Mouse (Mus musculus): ENCODE data around the gene Stk11.

Gene Stk11

DNA sequence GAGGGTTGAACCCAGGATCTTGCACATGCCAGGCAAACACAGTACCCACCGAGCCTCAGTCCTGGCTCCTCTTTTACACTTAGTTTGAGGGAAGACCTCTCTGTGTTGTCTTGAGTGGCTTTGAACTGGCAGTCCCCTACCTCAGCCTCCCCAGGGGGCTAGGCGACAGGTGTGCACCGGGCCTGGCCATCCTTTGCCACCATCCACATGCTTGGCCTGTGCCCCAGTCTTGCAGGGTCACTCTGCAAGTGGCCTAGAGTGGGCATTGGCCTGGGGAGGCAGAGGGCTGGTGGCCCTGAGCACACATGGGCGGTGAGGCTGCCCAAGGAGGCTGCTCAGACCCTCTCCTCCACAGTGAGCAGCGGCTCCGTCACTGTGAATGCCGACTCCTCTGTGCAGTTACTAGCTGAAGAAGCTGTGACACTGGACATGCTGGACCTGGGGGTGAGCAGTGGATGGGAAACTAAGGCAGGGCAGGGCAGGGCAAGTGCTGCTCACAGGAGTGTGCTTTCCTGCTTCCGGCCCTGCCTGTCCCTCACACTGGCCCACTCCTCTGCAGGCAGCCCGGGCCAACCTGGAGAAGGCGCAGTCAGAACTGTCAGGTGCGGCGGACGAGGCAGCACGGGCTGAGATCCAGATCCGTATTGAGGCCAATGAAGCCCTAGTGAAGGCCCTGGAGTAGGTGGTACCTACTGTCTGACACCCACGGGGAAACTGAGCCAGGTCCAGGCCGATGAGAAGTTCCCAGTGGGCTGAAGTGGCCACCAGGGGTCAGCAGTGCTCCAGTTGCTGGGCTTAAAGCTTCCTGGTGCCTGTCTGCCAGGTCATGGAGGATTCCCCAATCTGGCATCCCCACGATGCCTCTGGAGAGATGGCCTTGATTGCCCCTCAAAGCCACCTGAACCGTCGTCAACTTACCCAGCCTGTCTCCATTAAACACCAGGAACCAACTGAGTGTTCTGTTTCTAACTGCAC lies 29.5 kb downstream of the Stk11 start:
- peak; percentile 89 for DNase-seq (ENCODE audit: low read depth)

DNA sequence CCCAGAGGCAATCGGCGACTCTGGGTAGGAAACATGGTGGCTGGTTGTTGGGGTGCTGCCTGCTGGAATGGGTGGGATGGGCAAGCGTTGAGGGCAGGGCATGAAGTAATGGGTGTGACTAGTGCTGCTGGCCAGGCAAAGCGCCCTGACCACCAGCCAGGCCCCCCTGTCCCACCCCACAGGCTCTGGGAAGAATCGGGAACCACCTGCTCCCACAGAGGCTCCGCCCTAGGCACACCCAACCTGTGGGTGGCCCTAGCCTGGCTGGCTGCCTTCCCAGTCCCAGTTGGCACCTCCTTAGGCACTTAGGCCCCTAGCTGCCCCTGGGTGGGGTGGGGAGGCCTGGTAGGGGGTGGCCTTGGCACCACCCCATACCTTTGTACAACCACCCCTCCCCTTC lies 30.3 kb downstream of the Stk11 start:
- peak; percentile 36 for DNase-seq (ENCODE audit: low read depth)

DNA sequence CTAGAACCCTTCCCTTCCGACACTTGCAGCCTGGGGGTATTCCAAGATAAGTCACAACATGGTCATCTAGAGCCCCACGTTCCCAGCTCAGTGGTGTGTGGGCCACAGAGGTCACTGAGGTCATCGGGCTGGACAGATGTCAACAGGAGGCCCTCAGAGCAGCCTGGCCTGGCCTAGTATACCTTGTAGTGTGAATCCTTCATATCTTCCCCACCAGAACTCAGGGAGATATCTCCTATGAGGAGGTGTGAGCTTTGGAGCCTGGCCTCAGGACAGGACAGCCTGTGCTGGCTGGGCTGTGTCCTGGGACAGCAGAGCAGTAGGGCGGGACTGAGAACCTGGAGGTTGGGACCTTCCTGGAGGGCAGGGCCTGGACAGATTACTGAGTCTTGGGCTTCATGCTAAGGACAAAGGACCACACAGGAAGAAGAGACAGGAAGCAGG lies 31.0 kb downstream of the Stk11 start:
- no peak for DNase-seq (ENCODE audit: low read depth)

DNA sequence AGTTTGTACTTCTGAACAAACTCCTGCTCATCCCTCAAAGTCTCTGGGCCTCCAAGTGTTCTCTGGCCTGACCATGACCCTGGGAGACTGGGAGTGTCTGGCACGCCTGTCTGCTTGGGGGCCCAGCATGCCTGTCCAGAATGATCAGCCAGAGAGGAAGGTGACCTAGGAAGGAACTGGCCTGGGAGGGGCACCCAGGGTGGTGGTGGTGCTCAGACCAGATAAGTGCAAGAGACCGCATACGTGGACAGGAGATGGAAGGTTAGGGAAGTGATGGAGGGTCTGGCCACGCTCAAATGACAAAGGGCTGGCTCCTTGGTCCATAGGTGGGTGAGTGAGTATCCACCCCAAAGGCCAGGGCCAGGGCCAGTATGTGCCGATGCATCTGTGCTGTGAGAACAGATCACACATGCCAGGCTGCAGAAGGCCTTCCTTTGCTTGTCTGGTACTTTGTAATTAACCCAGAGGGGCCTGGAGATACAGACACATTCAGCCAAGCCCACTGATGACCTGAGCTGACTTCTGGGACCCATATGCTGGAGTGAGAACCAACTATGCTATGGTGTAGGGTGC lies 31.6 kb downstream of the Stk11 start:
- DNase-seq (ENCODE audit: low read depth): no peak

DNA sequence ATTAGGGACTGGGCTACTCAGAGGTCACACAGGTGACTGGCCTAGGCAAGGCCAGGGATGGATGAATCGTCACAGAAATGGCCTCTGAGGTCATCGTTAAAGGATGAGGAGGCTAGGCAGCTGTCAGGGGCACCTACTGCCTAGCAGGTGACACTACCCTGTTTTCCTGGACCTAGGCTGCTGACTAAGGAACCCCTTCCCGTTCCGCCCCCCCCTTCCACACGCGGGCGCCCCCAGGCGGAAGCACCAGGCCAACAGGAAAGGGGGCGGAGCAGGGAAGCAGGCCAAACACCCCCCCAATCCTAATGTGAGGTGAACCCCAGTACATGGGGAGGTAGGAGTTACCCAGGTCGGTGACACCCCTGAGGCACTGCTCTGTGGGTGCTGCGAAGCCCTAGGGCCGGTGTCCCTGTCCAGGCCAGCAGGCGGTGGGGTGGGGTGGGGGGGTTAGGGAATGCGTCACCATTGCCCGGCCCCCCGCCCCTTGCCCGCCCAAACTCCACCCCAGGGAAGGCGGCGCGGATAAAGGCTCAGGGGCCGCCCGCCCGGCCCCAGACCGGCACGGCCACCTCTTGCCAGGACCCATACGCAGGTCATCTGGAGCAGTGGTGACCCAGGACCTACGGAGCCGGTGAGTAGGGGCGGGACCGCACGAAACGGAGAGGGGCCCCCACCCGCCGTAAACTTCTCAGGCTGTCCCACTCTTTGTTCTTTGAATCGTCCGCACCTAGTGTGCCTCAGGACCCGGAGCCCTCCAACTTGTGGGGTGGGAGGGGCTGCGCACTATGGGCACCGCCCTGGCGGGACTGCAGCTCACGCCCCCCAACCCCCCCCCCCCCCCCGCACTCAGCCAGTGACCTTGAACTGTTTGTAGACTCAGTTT lies 32.4 kb downstream of the Stk11 start, which contains the start of gene Midn:
TSS of gene Midn (plus strand) at position 554 of the 883 bp plus-strand sequence.
- peak; percentile 93 for DNase-seq (ENCODE audit: low read depth)

DNA sequence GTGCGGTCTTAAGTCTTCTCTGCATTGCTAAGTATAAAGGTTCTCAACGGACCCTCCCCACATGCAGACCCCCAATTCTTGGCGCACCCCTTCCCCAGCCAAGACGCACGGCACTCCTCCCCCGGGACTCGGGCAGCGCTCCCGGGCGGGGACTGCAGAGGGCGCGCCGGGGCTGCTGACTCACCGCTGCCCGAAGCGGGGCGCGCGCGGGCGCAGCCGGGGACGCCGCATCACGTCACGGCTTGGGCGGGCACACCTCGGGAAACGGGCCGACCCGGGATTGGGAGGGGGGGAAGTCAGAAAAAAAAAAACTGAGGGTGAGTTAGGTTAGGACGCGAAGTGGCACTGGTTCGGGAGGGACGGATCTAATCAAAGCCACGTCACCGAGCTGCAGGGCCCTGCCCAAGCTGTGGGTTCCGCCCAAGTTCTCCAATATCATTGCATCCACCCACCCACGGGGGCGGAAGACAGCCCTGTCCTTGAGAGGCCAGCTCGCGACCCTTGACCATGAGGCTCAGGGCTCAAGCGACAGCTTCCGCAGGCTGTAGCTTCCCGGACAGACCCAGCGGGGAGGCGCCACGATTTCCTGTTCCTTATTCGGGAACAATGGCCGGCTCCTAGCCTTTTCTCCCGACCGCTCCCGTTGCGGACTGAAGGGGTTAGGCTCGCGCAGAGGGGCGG lies 33.1 kb downstream of the Stk11 start:
- peak; percentile 98 for DNase-seq (ENCODE audit: low read depth)

DNA sequence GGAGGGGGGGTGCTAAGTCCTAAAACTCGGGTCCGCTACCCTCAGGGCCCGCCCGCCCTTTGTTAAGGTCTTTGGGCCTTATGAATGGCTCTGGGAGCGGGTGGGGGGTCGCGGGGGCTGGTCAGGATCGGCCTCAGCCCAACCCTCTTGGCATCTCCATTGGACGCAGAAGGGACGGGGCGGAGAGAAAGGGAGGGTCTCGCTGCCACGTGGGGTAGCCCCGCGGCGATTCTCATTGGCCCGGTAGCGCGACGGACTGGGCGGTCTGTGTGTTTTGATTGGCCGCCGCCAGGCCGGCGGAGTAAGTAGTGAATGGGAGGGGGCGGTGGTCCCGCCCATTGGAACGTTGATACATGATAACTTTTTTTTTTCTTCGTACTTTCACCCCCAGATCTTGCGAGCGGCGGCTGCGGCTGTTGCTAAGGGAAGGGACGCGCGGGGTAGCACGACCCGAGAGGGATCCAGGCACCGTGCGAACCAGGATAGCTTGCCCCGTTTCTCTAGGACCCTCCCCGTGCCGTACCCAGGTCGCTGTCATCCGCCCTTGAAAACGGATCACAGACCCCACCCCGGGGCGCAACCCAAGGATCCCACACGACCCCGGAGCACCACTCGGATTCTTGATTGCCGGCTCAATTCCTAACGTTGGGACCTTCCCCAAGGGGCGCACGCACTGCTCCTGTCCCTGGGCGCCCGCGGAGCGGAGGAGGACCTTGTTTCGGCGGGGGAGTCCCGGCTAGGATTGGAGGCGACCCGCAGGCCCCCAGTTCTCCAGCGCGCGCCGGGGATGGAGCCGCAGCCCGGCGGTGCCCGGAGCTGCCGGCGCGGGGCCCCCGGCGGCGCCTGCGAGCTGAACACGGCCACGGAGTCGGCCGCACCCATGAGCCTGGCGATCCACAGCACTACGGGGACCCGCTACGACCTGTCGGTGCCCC lies 34.0 kb downstream of the Stk11 start:
- DNase-seq (ENCODE audit: low read depth): peak; percentile 100

DNA sequence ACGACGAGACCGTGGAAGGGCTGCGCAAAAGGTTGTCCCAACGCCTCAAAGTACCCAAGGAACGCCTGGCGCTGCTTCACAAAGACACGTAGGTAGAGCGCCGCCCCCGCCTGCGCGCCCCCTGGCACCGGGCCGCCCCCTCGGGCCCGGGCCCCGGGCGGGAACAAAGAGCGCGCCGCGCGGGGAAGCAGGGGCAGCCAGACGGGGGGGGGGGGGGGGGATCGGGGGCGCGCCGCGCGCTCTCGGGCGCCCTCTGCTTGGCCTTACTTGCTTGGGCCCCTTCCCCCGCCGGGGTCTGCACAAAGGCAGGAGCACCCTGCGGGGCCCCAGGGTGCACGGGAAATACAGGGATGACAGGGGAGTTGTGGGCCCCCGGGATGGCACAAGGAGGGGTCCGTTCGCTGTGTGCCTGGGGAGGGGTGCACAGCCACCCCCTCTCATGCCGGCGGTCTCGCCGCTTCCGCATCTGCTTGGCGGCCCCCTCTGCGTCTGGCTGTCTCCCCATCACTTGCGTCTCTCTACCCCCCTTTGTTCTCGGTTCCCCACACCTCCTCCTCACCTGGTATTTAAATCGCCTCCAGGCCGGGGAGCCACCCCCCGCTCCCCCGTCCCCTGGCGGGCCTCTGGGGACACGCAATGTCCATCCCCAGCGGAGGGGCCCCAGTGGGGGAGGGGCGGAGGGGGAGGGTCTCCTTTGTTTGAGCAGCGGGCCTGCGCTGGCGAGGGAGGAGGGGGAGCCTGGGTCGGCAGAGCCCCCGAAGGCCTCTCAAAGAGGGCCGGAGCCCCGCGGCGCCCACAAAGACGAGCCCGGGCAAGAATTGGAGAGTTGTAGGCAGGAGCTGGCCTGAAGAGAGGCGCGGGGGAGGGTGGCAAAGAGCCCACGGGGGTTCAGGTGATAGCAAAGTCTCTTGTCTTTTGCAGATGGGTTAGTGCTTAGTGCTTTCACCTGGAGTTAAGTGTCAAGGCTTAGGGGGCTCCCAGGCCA lies 34.9 kb downstream of the Stk11 start:
- DNase-seq (ENCODE audit: low read depth): peak; percentile 84

DNA sequence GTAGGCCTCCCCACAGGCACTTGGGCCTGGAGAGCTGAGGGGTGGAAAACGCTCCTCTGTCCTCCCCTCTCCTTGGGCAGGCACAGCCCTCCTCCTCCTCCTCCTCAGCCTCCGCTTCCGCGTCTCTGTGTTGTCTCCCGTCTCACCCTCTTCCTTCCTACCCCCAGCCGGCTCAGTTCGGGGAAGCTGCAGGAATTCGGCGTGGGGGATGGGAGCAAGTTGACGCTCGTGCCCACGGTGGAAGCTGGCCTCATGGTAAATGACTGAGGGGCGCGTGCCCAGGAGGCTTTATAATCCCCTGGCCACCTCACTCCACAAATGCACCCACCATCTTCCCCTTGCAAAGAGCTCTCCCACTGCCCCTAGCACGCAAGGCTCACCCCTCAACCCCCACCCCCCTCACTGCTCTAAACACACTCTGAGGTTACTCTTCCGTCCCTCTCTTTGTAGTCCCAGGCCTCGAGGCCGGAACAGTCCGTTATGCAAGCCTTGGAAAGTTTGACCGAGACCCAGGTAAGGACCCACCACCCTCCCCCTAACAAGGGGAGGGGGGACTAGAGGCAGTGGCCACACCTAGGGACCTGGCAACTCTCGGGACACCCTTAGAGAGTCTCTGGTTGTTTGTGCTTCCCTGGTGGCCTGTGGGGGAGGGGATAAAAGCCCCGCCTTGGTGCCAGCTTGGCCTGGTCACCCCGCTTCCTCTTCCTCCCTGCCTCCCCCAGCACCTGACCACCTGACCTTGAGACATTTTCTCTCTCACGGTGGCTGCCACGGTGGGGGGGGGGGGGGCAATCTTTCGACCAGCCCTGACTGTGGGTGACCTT lies 35.8 kb downstream of the Stk11 start:
- peak; percentile 84 for DNase-seq (ENCODE audit: low read depth)

DNA sequence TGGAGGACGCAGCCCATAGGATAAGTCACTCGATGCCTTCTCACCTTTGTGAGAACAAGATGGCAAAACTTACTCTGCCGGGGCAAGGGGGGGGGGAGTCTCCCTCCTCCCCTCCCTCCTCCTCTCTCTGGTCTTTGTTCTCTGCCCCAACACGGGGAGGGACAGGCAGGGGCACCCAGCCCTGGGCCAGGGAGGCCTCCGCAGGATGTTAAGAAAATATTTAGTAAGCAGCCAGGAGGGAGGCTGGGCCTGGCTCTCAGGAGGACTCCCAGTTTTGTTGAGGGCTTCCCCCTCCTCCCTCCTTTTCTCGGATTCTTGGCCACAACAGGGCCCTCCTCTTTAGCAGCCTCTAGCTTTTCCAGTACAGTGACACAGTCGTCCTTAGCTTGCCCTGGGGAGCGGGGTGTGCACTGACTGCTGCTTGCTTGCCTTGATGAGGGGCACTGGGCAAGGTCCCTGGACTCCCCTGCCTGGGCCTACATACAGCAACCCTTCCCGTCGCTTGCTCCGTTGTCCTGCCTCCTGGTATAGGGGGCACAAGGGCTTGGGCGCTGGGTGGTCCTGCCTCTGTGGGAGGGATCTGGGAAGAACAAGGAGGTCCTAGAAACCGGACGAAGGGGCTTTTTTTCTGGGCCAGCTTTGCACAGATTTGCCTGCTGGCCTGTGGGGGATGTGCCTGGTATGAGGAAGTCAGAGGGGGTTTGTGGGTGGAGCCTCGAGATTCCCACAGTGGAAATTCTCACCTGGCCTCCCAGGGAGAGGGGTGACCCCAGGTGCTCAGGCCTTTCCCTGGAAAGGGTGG lies 36.7 kb downstream of the Stk11 start:
- DNase-seq (ENCODE audit: low read depth): peak; percentile 88

DNA sequence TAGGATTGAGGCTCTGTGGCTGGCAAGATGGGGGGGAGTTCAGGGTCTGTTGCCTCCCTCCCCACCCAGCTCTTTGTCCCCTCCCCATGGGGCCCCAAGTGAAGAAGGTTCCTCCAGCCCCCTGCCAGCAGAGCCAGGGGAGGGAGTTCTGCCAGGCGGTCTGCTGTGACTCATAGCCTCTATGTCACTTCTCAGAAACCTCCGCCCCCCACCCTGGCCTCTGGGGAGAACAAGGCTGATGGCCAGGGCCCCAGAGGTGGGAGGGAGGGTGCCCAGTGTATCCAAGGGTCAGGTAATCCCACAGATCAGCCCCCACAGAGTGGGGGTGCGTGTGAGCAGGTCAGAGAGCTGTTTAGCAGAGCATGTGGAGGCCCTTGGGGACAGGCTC lies 37.3 kb downstream of the Stk11 start:
- peak; percentile 80 for DNase-seq (ENCODE audit: low read depth)

DNA sequence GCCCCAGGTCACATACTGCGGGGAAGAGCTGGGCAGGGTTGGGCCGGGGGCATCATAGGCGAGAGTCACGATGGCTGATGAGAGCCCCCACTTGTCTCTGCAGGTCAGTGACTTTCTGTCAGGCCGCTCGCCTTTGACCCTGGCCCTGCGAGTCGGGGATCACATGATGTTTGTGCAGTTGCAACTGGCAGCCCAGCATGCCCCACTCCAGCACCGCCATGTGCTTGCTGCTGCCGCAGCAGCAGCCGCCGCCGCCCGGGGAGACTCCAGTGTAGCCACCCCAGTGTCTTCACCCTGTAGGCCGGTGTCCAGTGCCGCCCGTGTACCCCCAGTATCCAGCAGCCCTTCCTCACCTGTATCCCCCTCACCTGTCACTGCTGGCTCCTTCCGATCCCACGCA lies 38.1 kb downstream of the Stk11 start:
- no peak for DNase-seq (ENCODE audit: low read depth)

DNA sequence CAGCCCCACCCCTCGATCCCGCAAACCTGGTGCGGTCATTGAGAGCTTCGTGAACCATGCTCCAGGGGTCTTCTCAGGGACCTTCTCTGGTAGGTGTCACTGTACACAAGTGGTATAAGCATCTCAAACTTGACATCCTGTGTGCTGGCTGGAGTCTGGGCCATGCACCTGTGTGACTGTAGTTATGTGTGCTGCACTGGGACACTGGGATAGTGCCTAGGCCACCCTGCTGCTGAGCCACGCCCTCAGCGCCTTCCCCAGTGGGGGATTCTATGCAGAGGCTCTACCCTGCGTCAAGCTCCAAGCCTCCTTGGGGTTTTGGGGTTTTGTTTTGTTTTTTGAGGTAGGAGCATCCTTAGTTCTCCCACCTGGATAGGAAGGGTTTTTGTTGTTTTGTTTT lies 38.8 kb downstream of the Stk11 start:
- DNase-seq (ENCODE audit: low read depth): no peak

DNA sequence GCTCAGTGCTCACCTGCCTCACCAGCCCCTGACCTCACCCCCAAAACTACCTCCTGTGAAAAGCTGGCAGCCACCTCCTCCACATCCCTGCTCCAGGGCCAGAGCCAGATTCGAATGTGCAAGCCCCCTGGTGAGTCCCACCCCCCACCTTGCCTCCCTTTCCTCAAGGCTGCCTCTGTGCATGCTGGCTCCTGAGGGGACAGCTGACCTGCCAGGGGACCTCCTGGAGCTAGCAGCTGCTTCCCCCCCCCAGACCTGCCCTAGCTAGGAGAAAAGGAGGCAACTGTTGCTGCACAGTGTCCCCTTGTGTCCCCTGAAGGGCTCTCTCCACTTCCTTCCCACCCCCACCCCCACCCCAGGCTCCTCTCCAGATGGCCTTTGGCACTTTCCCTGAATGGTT lies 39.7 kb downstream of the Stk11 start:
- no peak for DNase-seq (ENCODE audit: low read depth)

DNA sequence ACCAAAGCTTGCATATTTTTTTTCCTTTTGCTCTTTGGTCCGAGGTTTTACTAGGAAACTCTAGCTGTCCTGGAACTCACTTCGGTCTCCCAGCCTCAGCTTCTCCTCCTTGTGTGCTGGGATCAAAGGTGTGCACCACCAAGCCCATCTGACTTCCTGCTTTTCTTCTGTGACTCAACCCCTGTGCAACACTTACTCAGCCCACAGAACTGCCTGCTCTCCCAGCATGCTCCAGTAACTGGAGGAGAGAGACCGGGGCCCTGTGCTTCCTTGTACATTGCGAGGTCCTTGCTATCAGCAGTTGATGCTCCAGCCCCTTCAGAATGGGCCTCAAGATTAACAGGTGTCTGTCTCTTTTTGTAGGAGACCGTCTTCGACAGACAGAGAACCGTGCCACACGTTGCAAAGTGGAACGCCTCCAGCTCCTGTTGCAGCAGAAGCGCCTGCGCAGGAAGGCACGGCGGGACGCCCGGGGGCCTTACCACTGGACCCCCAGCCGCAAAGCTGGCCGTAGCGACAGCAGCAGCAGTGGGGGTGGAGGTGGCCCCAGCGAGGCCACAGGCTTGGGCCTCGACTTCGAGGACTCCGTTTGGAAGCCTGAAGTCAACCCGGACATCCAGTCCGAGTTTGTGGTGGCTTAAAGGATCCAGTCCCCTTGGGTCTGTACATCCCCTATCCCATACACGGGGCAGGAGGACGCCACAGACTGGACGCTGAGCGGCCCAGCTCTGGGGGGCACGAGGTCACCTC lies 40.6 kb downstream of the Stk11 start:
- DNase-seq (ENCODE audit: low read depth): peak; percentile 45

DNA sequence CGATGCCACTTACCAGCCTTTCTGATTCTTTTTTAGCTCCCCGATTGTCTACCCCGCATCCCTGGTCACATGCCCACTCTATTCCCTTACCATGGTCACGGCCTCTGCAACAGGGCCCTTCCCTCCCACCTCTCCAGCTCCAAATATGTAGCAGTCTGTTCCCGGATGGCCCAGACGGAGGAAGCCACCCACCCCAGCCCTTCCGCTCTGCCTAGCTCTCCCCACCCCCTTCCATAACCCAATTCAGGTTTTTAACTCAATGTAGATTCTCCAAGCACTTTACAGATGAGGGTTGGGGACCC lies 41.1 kb downstream of the Stk11 start:
- no peak for DNase-seq (ENCODE audit: low read depth)
